Mouse (Mus musculus) intestine, embryonic 15.5 days (tissue): Measurements from ENCODE around the gene Tepp. TPM values are rescaled to one million over a fixed set of nuclear protein-coding genes. Genes with fewer than 3 reads are reported as not detected.

ENCODE experiments used
- ATAC-seq: fragments of 200-750 bp; cut with Nextera tagmentation; 2 replicates; pipeline ENCODE4 v1.8.0; 2017; ENCODE audit warnings: moderate TSS enrichment, moderate library complexity
- H3K27ac ChIP-seq: fragments of 300-500 bp; sonication (generic); 2 replicates; pipeline ENCODE4 v1.5.1; 2015; ENCODE audit warnings: mild to moderate bottlenecking, inconsistent platforms
- H3K27me3 ChIP-seq: fragments of 300-500 bp; sonication (generic); replicated peaks from 2 replicates; pipeline ENCODE4 v1.6.1; 2015; ENCODE audit warnings: inconsistent platforms
- H3K36me3 ChIP-seq: fragments of 300-500 bp; sonication (generic); 2 replicates; pipeline ENCODE4 v1.6.1; 2015; ENCODE audit warnings: inconsistent platforms
- H3K4me1 ChIP-seq: fragments of 300-500 bp; sonication (generic); replicated peaks from 2 replicates; pipeline ENCODE4 v1.6.1; 2015; ENCODE audit warnings: inconsistent platforms
- H3K4me2 ChIP-seq: fragments of 300-500 bp; sonication (generic); replicated peaks from 2 replicates; pipeline ENCODE4 v1.6.1; 2015; ENCODE audit warnings: mild to moderate bottlenecking, inconsistent platforms
- H3K4me3 ChIP-seq: fragments of 300-500 bp; sonication (generic); replicated peaks from 2 replicates; pipeline ENCODE4 v1.5.1; 2015; ENCODE audit warnings: inconsistent platforms
- H3K9ac ChIP-seq: fragments of 300-500 bp; sonication (generic); 2 replicates; pipeline ENCODE4 v1.6.1; 2015; ENCODE audit warnings: inconsistent platforms
- H3K9me3 ChIP-seq: fragments of 300-500 bp; sonication (generic); 2 replicates; pipeline ENCODE4 v1.6.1; 2016; ENCODE audit warnings: inconsistent platforms
- WGBS: fragments of 180-500 bp; shearing (Covaris S2); methylation state at CpG from one replicate; pipeline ENCODE4 v1.1.7; 2015; 5-methylcytosine and 5-hydroxymethylcytosine counted together
- polyA plus RNA-seq: library from polyadenylated mRNA; unstranded; fragments of >200 nt; fragmentation: Nextera tagmentation; extraction: Ambion mirVana; gene quantifications from 2 replicates; pipeline ENCODE4 v1.2.1, GENCODE M21; 2015

The Tepp gene
- polyA plus RNA-seq, 1 experiment from 2014 or later, result not detected

GRCm38 (mm10) chr8:95375374-95375930, 65.1 kb downstream of the Tepp start:
- H3K27ac ChIP-seq, result no peak overlapping the region
- WGBS, result 80% methylated on average over 7 of the region's 7 CpGs

More at GRCm38 (mm10) chr8:95375374-95375930, 65.1 kb downstream of the Tepp start:
- H3K4me2 ChIP-seq, result no peak overlapping the region
- no peak for ATAC-seq
- no peak overlapping the region for H3K9ac ChIP-seq
- no peak overlapping the region for H3K4me3 ChIP-seq
- peaks cover 25% of the 10 kb centered on the region for H3K4me1 ChIP-seq
- no peaks in the 10 kb centered on the region for H3K9me3 ChIP-seq
- H3K27me3 ChIP-seq, result no peaks in the 10 kb centered on the region
- H3K36me3 ChIP-seq, result 0 out of 2 replicates have a peak, but pooled peaks cover 7% of the 10 kb centered on the region

Other genes with a start within 250 kb of the Tepp start
- gene Katnb1, start 229.4 kb upstream of the Tepp start, polyA plus RNA-seq, result 13.9 and 14.6 TPM in 2 replicates
- 28.6 and 31.3 TPM in 2 replicates for gene Kifc3, start 107.8 kb upstream of the Tepp start, polyA plus RNA-seq
- 0.73 and 0.94 TPM in 2 replicates for gene Cngb1, start 4.0 kb upstream of the Tepp start, polyA plus RNA-seq
- gene Zfp319, start 21.4 kb downstream of the Tepp start, polyA plus RNA-seq, result 5.7 and 5.9 TPM in 2 replicates
- 40.1 and 41.2 TPM in 2 replicates for gene Usb1, start 21.7 kb downstream of the Tepp start, polyA plus RNA-seq
- gene Mmp15, start 41.7 kb downstream of the Tepp start, polyA plus RNA-seq, result 13.8 and 14.8 TPM in 2 replicates
- 114 and 123 TPM in 2 replicates for gene Cfap20, start 124.3 kb downstream of the Tepp start, polyA plus RNA-seq
- gene Csnk2a2, start 179.5 kb downstream of the Tepp start, polyA plus RNA-seq, result 10.5 and 11.5 TPM in 2 replicates
- gene Ccdc113, start 223.5 kb downstream of the Tepp start, polyA plus RNA-seq, result 0.18 and 0.21 TPM in 2 replicates